Mouse (Mus musculus) layer of hippocampus, adult 2 months (tissue): ENCODE data around the gene Pogz. TPM values are rescaled to one million over a fixed set of nuclear protein-coding genes. Genes with fewer than 3 reads are reported as not detected.

Experiments used
- DNase-seq, 2 experiments: peaks; one replicate each; pipeline ENCODE4 v3.0.0; 2022; ENCODE audit warnings: low spot score in 2 of 2
- H3K27ac ChIP-seq: fragments of 200-600 bp; 2 replicates; pipeline ENCODE4 v1.8.1; 2022
- H3K4me3 ChIP-seq: fragments of 200-600 bp; 2 replicates; pipeline ENCODE4 v1.8.1; 2022; ENCODE audit warnings: mild to moderate bottlenecking
- CTCF ChIP-seq: fragments of 200-600 bp; conservative IDR thresholded peaks from 2 replicates; pipeline ENCODE4 v1.8.1; 2022; ENCODE audit warnings: antibody characterized with exemption, mild to moderate bottlenecking, moderate library complexity
- total RNA-seq, 2 experiments: library from RNA; stranded (reverse); gene quantifications; 2 replicates each; pipeline ENCODE4 v1.2.3; 2021

Pogz gene
- total RNA-seq, 2 experiments from 2014 or later, result 61.3 to 64.6 TPM

DNA sequence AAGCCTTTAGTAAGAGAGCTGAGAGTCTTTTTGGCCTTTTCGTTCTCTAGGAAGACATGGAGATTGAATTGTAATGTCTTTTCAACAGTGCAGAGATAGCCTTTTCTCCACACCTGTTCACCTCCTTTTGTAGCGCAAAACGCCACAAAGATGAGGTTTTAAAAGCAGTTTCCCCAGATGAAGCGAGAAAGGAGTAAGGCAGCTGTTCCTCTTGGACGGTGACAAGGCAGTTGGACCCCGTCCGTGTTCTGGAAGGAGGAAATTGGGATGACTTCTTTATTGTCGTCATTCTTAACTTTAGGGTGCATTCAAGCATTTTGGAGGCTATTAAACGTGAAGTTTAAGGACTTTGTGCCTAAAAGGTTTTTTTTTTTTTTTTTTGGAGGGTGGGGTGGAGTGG lies 1.3 kb downstream of the Pogz start:
- no peak for TF ChIP-seq CTCF
- H3K27ac ChIP-seq, result peak overlapping the region; percentile 99
- DNase-seq, result no peak

DNA sequence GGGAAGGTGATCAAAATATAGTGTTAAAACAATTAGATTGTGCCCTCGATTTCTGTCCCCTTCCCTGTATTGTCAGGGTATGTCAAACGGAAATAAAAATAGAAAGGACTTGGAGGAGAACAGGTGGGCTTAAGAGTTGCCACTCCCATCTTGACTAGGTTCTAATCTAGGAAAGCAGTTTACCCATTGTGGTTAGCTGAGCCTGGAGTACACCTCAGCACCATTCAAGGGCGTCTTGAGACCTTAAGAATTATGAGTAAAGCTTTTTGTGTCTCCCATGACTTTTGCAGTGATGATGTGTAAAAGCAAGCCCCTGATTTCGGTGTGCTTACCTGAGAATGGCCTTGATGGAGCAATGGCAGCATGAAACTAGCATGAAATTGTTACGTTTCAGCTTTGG lies 1.7 kb downstream of the Pogz start:
- DNase-seq, result no peak
- peak overlapping the region; percentile 65 for H3K4me3 ChIP-seq
- H3K27ac ChIP-seq, result peak overlapping the region; percentile 99
- no peak for TF ChIP-seq CTCF

More for the DNA sequence above, 1.3 kb downstream of the Pogz start:
- peak overlapping the region; percentile 65 for H3K4me3 ChIP-seq

DNA sequence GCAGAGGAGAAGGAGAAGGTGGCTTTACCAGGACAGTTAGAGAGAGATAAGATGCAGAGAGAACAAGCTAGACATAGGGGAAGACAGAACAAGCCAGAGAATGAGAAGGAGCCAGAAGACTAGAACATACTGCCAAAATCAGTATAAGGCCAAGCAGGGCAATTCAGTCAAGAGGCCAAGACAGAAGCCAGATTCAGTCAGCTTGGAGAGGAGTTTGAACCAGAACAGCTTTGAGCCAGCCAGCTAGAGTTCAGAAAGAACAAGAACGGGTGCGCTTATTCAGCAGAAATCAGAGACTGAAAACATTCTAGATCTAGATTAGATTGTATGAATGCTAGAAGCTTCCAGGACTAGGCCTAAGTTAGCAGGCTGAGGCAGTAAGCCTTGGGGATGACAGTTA lies 10.0 kb downstream of the Pogz start:
- TF ChIP-seq CTCF, result no peak
- Histone ChIP-seq H3K27ac (no peak overlapping the region), H3K4me3 (no peak overlapping the region)
- no peak for DNase-seq

DNA sequence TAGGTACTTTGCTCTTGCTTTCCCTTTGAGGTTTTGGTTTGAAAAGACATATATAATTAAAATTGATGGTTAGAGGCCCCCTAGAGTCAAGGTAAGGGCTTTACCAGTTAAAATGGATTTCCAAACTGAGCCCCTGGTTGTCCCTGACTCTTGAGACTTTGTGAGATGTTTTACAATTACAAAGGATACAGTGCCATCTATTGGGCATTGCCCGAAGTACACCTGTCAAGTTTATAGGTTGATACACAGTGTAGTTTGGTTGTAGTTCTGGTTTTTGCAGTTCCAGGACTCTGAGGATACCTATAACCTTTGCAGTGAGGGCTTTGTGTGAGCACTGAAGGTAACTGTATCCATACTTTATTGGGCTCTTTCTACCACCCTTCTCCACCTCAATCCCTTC lies 12.0 kb downstream of the Pogz start:
- Histone ChIP-seq H3K27ac (no peak overlapping the region), H3K4me3 (no peak overlapping the region)
- peak; percentile 85 for TF ChIP-seq CTCF
- DNase-seq, result peak; percentile 37 to 64

DNA sequence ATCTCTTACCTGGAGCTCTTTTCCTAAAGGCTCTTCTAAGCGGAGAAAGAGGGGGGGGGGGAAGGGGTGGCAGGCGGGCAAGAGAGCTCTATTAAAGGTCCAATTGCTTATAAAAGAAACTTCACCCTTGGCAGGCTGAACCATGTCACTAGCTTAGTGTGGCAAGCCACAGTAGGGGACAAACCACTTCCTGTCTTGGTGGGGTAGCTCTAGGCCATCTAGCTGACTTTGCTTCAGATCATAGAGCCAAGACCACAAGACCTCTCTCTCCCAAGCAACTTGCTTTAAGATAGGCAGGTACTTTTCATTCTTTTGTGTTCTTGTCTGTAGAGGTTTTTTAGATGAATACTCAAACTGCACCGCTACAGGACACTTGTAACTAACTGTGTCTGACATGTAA lies 14.4 kb downstream of the Pogz start:
- DNase-seq, result no peak
- TF ChIP-seq CTCF, result no peak
- Histone ChIP-seq H3K27ac (no peak overlapping the region), H3K4me3 (no peak overlapping the region)

DNA sequence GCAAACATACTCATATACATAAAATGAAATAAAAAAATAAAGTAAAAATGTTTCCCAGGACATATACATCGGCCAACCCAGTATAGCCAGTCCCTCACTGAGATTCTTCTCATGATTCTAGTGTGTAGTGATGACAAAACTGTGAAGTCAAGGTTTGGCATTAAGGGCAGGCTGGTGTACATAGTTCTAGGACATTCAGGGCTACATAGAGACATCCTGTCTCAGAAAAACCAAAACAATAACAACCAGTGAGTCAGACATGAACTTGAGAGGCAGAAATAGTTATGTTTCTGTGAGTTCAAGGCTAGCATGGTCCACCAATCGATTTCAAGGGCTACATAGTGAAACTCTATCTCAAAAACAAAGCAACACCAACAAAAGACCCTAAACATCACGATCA lies 14.8 kb downstream of the Pogz start:
- H3K4me3 ChIP-seq, result no peak overlapping the region
- TF ChIP-seq CTCF, result no peak
- no peak overlapping the region for H3K27ac ChIP-seq
- no peak for DNase-seq

DNA sequence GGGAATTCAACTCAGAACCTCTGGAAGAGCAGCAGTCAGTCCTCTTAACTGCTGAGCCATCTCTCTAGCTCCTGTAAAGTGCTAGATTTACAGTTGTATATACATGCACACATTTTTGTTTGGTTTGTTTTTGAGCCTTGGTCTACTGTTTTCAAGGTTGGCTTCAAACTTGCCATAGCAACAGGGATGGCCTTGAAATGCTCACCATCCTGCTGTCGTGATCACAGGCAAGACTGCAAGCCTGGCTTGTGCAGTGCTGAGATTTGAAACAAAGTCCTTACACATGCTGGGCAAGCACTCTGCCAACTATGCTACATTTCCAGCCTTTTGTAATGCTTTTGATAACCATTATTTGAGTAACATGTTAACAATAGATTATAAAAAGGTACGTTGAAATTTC lies 22.1 kb downstream of the Pogz start:
- DNase-seq, result no peak
- Histone ChIP-seq H3K4me3 (no peak overlapping the region), H3K27ac (no peak overlapping the region)
- TF ChIP-seq CTCF, result no peak

DNA sequence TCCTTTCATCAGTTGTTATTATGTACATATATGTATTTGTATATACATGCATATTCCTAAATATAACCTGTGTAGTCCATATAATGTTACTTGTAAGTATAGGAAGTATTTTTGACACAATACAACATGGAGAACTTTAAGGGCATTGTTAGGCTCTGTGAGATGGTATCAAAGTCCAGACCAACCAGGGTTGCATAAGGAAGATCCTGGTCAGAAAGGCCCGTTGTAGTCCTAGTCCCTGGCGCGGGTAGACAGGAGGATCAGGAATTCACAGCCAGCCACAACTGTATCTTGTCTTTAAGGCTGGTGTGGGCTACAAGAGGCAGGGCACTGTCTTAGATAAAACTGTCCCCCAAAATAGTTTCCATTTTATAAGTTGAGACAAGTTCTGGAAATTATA lies 31.6 kb downstream of the Pogz start:
- Histone ChIP-seq H3K27ac (no peak overlapping the region), H3K4me3 (no peak overlapping the region)
- no peak for TF ChIP-seq CTCF
- no peak for DNase-seq

DNA sequence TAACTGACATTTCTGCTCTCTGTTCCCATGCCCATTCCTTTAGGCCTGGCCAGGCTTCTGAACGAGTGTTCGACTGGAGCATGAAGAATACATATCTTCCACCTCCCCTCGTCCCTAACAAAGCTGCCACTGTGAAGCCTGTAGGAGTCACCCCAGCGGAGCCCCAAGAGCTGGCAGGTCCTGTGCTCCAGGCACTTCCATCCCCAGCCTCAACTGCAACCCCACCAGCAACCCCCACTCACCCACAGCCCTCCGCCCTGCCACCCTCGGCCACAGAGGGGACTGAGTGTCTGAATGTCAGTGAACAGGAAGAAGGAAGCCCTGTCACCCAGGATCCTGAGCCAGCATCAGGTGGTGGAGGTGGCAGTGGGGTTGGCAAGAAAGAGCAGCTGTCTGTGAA lies 41.3 kb downstream of the Pogz start:
- Histone ChIP-seq H3K4me3 (no peak overlapping the region), H3K27ac (no peak overlapping the region)
- DNase-seq, result no peak
- no peak for TF ChIP-seq CTCF

DNA sequence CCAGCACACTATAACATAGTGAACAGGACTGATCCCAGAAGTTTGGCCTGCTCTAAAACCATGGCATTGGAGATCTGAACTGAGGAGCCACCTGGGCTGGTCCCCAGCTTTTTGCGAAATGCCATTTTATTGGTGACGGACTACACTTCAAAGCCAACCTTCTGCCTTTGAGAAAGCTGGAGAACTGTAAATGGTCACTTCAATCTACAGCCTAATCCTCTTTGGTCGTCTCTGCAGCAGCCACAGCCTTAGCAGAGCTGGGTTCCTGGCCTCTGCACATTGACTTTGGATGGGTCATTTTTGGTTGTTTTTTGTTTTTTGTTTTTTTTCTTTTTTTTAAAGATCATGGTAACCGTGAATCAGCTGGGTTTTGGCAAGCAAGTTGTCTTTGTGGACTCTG lies 44.5 kb downstream of the Pogz start:
- no peak for TF ChIP-seq CTCF

DNA sequence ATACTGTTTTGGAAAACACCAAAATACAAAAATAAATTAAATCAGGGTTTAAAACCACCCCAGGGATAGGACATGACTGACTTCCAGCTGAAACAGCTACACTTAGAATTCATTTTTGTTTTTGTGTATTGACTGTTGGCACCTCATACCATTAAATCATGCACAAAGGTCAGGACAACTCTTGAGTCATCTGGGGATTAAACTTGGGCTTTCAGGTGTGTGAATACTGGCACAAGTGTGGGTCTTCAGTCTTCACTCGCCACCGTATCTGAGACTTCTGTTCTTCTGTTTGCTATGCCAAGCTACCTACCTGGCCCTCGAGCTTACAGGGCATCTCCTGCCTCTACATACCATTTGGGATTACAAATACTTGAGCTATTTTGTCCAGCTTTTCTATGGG lies 45.2 kb downstream of the Pogz start:
- H3K27ac ChIP-seq, result no peak overlapping the region
- H3K4me3 ChIP-seq, result no peak overlapping the region
- no peak for DNase-seq
- no peak for TF ChIP-seq CTCF

More for the DNA sequence above, 44.5 kb downstream of the Pogz start:
- Histone ChIP-seq H3K27ac (0 out of 2 replicates have a peak overlapping the region, but pooled peaks have one; percentile 18), H3K4me3 (no peak overlapping the region)
- no peak for DNase-seq

DNA sequence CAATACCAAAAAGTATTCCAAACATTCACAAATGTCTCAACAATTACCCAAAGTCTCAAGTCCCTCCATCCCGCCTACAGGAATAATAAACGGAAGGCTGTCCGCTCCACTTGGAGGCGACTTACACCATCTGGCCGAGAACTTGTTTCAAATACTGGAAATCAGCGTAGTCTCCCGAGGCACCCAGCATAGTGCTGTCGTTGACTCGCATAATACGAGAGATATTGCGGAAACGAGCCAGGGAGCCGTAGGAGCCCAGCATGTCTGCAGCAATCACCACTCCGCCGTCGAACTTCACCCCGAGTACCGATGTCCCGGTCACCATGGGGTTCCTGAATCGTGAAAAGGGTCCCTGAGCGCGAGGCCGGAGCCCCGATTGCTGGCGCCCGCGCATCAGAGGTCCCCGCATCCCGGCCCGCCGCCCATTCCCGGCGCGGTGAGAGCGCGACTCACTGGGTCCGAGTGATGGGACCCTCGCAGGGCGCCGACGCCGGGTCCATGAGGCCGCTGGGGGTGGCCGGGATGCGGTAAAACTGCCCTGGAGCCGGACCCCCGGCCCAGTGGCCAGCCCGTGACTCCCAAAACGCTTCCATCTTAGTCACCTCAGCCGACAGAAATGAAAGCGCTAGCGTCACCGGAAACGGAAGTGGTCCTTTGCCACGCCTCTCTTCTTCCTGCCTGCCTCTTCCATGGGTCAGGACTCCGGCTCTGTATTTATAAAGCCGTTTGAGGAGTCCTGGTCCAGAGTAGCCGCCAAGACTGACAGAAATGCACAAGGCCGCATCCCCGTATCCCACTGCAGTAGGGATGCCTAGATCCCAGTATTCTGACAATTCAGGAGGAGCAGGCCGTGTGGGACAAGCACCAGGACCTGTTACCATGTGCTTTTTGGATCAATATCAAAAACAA lies 49.2 kb downstream of the Pogz start, which contains the start of gene Psmb4:
Psmb4 (minus strand) TSS at position 646 of the 909 bp plus-strand sequence.
- no peak for TF ChIP-seq CTCF
- peak within 1 kb of the TSS; percentile 99 for H3K4me3 ChIP-seq
- H3K27ac ChIP-seq, result peak within 1 kb of the TSS; percentile 97
- peak; percentile 84 to 88 for DNase-seq

DNA sequence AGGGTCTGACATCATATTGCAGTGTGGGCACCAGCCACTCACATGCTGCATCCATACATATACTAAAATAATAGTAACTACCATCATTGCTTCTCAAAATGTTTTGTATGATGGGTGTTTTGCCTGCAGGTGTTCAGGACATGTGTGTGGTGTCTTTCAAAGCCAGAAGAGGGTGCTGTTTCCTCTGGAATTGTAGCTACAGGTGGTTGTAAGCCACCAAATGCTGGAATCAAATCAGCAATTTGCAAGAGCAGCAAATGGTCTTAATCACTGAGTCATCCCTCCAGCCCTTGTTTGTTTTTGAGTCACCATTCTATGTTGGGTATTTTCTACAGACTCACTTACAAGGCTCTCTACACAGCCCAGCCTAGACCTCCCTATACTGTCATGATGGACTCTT lies 51.2 kb downstream of the Pogz start:
- TF ChIP-seq CTCF, result peak; percentile 66
- DNase-seq, result no peak
- H3K4me3 ChIP-seq, result no peak overlapping the region
- H3K27ac ChIP-seq, result no peak overlapping the region

DNA sequence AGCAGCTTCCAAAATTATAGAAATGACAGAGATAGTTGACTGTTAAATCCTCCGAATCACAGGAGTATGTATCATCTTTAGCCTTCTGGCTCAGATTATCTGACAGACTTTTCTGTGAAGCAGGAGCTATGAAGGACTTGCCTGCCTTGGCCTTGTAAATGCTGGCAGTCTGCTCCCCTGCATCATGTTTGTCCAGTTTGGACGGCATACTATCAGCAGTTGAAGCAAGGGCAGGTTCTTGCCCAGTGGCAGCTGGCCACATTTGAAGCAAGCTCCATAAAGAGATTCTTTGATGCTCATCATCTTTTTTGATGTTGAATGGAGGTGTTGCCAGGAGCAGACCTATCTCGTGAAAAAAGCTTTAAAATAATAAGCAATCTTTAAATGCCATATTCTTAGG lies 56.7 kb downstream of the Pogz start:
- no peak for TF ChIP-seq CTCF
- no peak overlapping the region for H3K4me3 ChIP-seq
- no peak for DNase-seq
- H3K27ac ChIP-seq, result no peak overlapping the region
